In the genomic region with DNA sequence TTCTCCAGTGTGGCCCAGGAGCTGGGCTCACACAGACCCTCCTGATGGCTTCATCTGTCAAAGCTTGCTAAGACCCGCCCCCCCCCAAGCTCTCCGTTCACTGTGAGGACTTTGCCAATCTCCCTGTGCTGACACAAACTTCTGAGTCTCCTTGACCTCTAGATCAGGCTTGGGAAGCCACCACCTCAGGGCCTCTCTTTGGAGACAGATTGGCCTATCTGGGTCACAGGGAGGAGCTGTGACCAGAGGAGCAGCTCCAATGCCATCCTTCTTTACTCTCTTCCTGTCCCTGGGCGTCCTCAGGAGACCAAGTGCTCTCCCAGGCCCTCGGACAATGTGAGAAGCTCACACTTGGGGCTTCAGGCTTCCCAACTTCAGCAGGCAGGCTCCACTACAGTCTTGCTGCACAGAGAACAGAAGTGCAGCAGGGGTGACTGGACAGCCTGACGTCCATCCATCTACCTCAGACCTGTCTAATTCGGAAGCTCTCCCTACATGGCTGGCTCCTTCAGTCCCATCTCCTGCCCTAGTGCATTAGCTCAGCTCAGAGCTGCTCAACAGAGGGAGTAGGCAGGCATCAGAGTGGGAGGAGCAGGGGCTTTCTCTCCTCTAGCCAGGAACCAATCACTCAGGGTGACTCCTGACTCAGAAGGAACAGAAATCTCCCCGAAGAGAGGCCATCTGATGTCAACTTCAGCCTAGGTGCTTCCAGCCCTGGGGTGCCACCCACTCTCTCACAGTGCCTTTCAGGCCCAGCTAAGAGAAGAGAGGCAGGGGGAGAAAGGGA, we compare ENCODE assay signal across 10 mouse cellular contexts. TPM values are rescaled to one million over a fixed set of nuclear protein-coding genes. Genes with fewer than 3 reads are reported as not detected.
DNase-seq lines count a peak whose midpoint lies in the region; ATAC-seq and TF ChIP-seq lines count a peak whose summit lies in the region.
"Had no signal": no experiment of that assay in that cellular context is flagged by ENCODE, and none has a peak within 500 bp of the region (broad histone marks: within the 10 kb centered on the region; RNA-seq: fewer than 3 reads in every experiment).

No protein-coding gene starts in this region.

- H3K9me3 ChIP-seq in MEL (replicated peaks; ENCODE audit: insufficient read depth, low read length), result no peaks in the 10 kb centered on the region
- no peaks in the 10 kb centered on the region for H3K9me3 ChIP-seq in hindbrain, embryonic 16.5 days (ENCODE audit: control insufficient read depth, low read length)
- H3K9me3 ChIP-seq in midbrain, embryonic 15.5 days, result no peaks in the 10 kb centered on the region
- H3K9me3 ChIP-seq in heart, embryonic 11.5 days (replicated peaks; ENCODE audit: control insufficient read depth, low read length), result no peaks in the 10 kb centered on the region

- DNase-seq in adrenal gland, adult 2 months, result peak; percentile 54
- no peak for DNase-seq in adrenal gland, postnatal 36 days
- peak; percentile 73 for DNase-seq in MEL (ENCODE audit: low read depth, low spot score)
- DNase-seq in urinary bladder, postnatal 36 days (ENCODE audit: low spot score in 2 of 2), result no peak
- DNase-seq: B cell, adult 2 months; cerebellum, postnatal 14 days had no signal

- H3K27me3 ChIP-seq in MEL (ENCODE audit: control insufficient read depth in 1 of 2, insufficient read depth in 2 of 2, low read length in 2 of 2), result no peaks in the 10 kb centered on the region
- no peaks in the 10 kb centered on the region for H3K27me3 ChIP-seq in hindbrain, embryonic 16.5 days (replicated peaks; ENCODE audit: control insufficient read depth, insufficient read depth, low read length)
- no peaks in the 10 kb centered on the region for H3K27me3 ChIP-seq in midbrain, embryonic 15.5 days (replicated peaks)
- H3K27me3 ChIP-seq in heart, embryonic 11.5 days (ENCODE audit: control insufficient read depth, insufficient read depth, low read length), result peaks cover 47% of the 10 kb centered on the region

- no peak for TF ChIP-seq EP300 in MEL (IDR thresholded peaks at IDR 0.05; ENCODE audit: low read depth in 1 of 2, low read length in 2 of 2)

- 67% methylated on average over 7 of the region's 7 CpGs for WGBS in hindbrain, embryonic 16.5 days
- 75% methylated on average over 7 of the region's 7 CpGs for WGBS in midbrain, embryonic 15.5 days
- WGBS in heart, embryonic 11.5 days (ENCODE audit: insufficient replicate concordance), result 55% methylated on average over 7 of the region's 7 CpGs

- H3K4me3 ChIP-seq in MEL (ENCODE audit: control insufficient read depth in 1 of 2, insufficient read depth in 1 of 2, low read depth in 2 of 2, low read length in 2 of 2), result no peak overlapping the region
- H3K4me3 ChIP-seq in hindbrain, embryonic 16.5 days (ENCODE audit: low read length), result peak overlapping the region; percentile 52
- peak overlapping the region; percentile 49 for H3K4me3 ChIP-seq in midbrain, embryonic 15.5 days
- H3K4me3 ChIP-seq in heart, embryonic 11.5 days (ENCODE audit: low read depth, low read length), result no peak overlapping the region

- TF ChIP-seq POLR2A in MEL (IDR thresholded peaks at IDR 0.05; ENCODE audit: control insufficient read depth in 1 of 2, insufficient read depth in 1 of 2, low read depth in 1 of 2, low read length in 2 of 2, poor library complexity in 1 of 2), result peak in 1 of 2 experiments; percentile 33; a peak in 1 of 4 replicates

- H3K4me1 ChIP-seq in MEL (ENCODE audit: control insufficient read depth in 1 of 2, insufficient read depth in 2 of 2, low read length in 2 of 2), result peaks cover 20 to 50% of the 10 kb centered on the region in 2 experiments
- peaks cover 18% of the 10 kb centered on the region for H3K4me1 ChIP-seq in hindbrain, embryonic 16.5 days (ENCODE audit: control insufficient read depth, insufficient read depth, low read depth, low read length)
- H3K4me1 ChIP-seq in midbrain, embryonic 15.5 days, result peaks cover 28% of the 10 kb centered on the region
- H3K4me1 ChIP-seq in heart, embryonic 11.5 days (ENCODE audit: control insufficient read depth, insufficient read depth, low read length), result no peaks in the 10 kb centered on the region

- no peak for ATAC-seq in hindbrain, embryonic 16.5 days
- no peak for ATAC-seq in midbrain, embryonic 15.5 days (replicated peaks)
- no peak for ATAC-seq in granulocyte monocyte progenitor cell, adult 5-6 weeks (replicated peaks; ENCODE audit: poor library complexity, severe bottlenecking)
- ATAC-seq in heart, embryonic 11.5 days (replicated peaks; ENCODE audit: insufficient number of reproducible peaks, low FRiP score, low TSS enrichment), result no peak

- no peak for TF ChIP-seq RAD21 in MEL (IDR thresholded peaks at IDR 0.05; ENCODE audit: low read depth, low read length)

- H3K79me2 ChIP-seq in MEL (ENCODE audit: control insufficient read depth, insufficient read depth, low read length, poor library complexity), result no peaks in the 10 kb centered on the region

- 0 out of 2 replicates have a peak overlapping the region, but pooled peaks have one; percentile 2 for H3K9ac ChIP-seq in MEL (ENCODE audit: control insufficient read depth, low read depth, low read length, poor library complexity, severe bottlenecking)
- H3K9ac ChIP-seq in hindbrain, embryonic 16.5 days (ENCODE audit: low read depth, low read length), result peak overlapping the region; percentile 67
- H3K9ac ChIP-seq in midbrain, embryonic 15.5 days, result peak overlapping the region; percentile 60
- H3K9ac ChIP-seq in heart, embryonic 11.5 days (ENCODE audit: low read depth, low read length), result no peak overlapping the region

- H3K36me3 ChIP-seq in MEL (ENCODE audit: control insufficient read depth in 1 of 2, insufficient read depth in 2 of 2, low read length in 2 of 2), result peaks cover 0 to 40% of the 10 kb centered on the region in 2 experiments; a peak in 2 of 4 replicates
- H3K36me3 ChIP-seq in hindbrain, embryonic 16.5 days (ENCODE audit: control insufficient read depth, insufficient read depth, low read length), result peaks cover 3% of the 10 kb centered on the region; the same call in 1 of the 2 replicates
- H3K36me3 ChIP-seq in midbrain, embryonic 15.5 days (replicated peaks), result peaks cover 7% of the 10 kb centered on the region; the same call in 1 of the 2 replicates
- no peaks in the 10 kb centered on the region for H3K36me3 ChIP-seq in heart, embryonic 11.5 days (ENCODE audit: control insufficient read depth, insufficient read depth, low read length)

- H3K4me2 ChIP-seq in hindbrain, embryonic 16.5 days (ENCODE audit: low read length), result peak overlapping the region; percentile 79
- peak overlapping the region; percentile 84 for H3K4me2 ChIP-seq in midbrain, embryonic 15.5 days
- H3K4me2 ChIP-seq in heart, embryonic 11.5 days, result no peak overlapping the region

- no peak overlapping the region for H3K27ac ChIP-seq in MEL (ENCODE audit: control insufficient read depth, low read depth, low read length)
- peak overlapping the region; percentile 24; the same call in 1 of the 2 replicates for H3K27ac ChIP-seq in hindbrain, embryonic 16.5 days (ENCODE audit: low read depth, low read length)
- peak overlapping the region; percentile 83; the same call in 1 of the 2 replicates for H3K27ac ChIP-seq in midbrain, embryonic 15.5 days
- H3K27ac ChIP-seq in heart, embryonic 11.5 days (ENCODE audit: low read depth, low read length), result no peak overlapping the region

- TF ChIP-seq CTCF in MEL (IDR thresholded peaks at IDR 0.05 in 2 of 3, conservative IDR thresholded peaks at IDR 0.05 in 1 of 3; ENCODE audit: control insufficient read depth in 1 of 3, insufficient read depth in 1 of 3, low read depth in 2 of 3, low read length in 3 of 3, poor library complexity in 1 of 3, severe bottlenecking in 1 of 3), result no peak

RNA-seq across cellular contexts. Expression of gene Sema4a, which starts 4.0 kb away (rescaled TPM):
- total RNA-seq in adrenal gland, adult 2 months (2021), result 10 to 100 TPM in 1 of 2 experiments, 1 to 10 TPM in 1; 8.8 to 14.3 TPM
- polyA plus RNA-seq in adrenal gland, adult 2 months (2012; rRNA removed), result 31.8 and 42.4 TPM in 2 replicates
- 10 to 100 TPM in 1 of 2 experiments, 1 to 10 TPM in 1; 8.9 to 12.6 TPM for total RNA-seq in adrenal gland, postnatal 36 days (2021)
- 31.4 and 45.3 TPM in 2 replicates for total RNA-seq in MEL (2012; rRNA removed)
- 10 to 100 TPM in 1 of 2 experiments, not detected in 1; 33.5 TPM for polyA plus RNA-seq in MEL (2012; ENCODE audit: insufficient read depth in 1 of 2, insufficient read length in 2 of 2, low read depth in 1 of 2, low replicate concordance in 2 of 2, missing spikeins in 1 of 2)
- polyA plus RNA-seq in hindbrain, embryonic 16.5 days (2015; fragmentation: Nextera tagmentation; extraction: Ambion mirVana), result 32.3 and 32.8 TPM in 2 replicates
- 39.1 and 39.3 TPM in 2 replicates for polyA plus RNA-seq in midbrain, embryonic 15.5 days (2015; fragmentation: Nextera tagmentation; extraction: Ambion mirVana)
- 24.0 and 38.5 TPM in 2 replicates for total RNA-seq in granulocyte monocyte progenitor cell, adult 5-6 weeks (2014; fragmentation: Nextera tagmentation)
- 25.1 and 35.7 TPM in 2 replicates for total RNA-seq in granulocyte monocyte progenitor cell, adult 5-6 weeks (2017)
- 0.80 and 0.92 TPM in 2 replicates for polyA plus RNA-seq in heart, embryonic 11.5 days (2014; fragmentation: Nextera tagmentation; extraction: Ambion mirVana)

RNA-seq across cellular contexts. Expression of gene Slc25a44, which starts 32.0 kb away (rescaled TPM):
- total RNA-seq in adrenal gland, adult 2 months (2021), result 10 to 100 TPM; 51.1 to 59.4 TPM
- polyA plus RNA-seq in adrenal gland, adult 2 months (2012; rRNA removed), result 40.7 and 40.9 TPM in 2 replicates
- total RNA-seq in adrenal gland, postnatal 36 days (2021), result 10 to 100 TPM; 47.2 to 48.1 TPM
- total RNA-seq in MEL (2012; rRNA removed), result 26.2 and 30.5 TPM in 2 replicates
- 10 to 100 TPM in 1 of 2 experiments, not detected in 1; 34.6 TPM for polyA plus RNA-seq in MEL (2012; ENCODE audit: insufficient read depth in 1 of 2, insufficient read length in 2 of 2, low read depth in 1 of 2, low replicate concordance in 2 of 2, missing spikeins in 1 of 2)
- polyA plus RNA-seq in hindbrain, embryonic 16.5 days (2015; fragmentation: Nextera tagmentation; extraction: Ambion mirVana), result 40.3 and 42.3 TPM in 2 replicates
- 39.6 and 41.2 TPM in 2 replicates for polyA plus RNA-seq in midbrain, embryonic 15.5 days (2015; fragmentation: Nextera tagmentation; extraction: Ambion mirVana)
- 13.1 and 13.5 TPM in 2 replicates for total RNA-seq in granulocyte monocyte progenitor cell, adult 5-6 weeks (2014; fragmentation: Nextera tagmentation)
- 11.6 and 13.8 TPM in 2 replicates for total RNA-seq in granulocyte monocyte progenitor cell, adult 5-6 weeks (2017)
- polyA plus RNA-seq in heart, embryonic 11.5 days (2014; fragmentation: Nextera tagmentation; extraction: Ambion mirVana), result 14.8 and 15.6 TPM in 2 replicates

RNA-seq across cellular contexts. Expression of gene Pmf1, which starts 46.8 kb away (rescaled TPM):
- total RNA-seq in adrenal gland, adult 2 months (2021), result 10 to 100 TPM; 31.1 to 43.0 TPM
- 75.8 and 77.4 TPM in 2 replicates for polyA plus RNA-seq in adrenal gland, adult 2 months (2012; rRNA removed)
- total RNA-seq in adrenal gland, postnatal 36 days (2021), result 10 to 100 TPM; 29.4 to 43.1 TPM
- 139 and 144 TPM in 2 replicates for total RNA-seq in MEL (2012; rRNA removed)
- 100 to 1,000 TPM in 1 of 2 experiments, not detected in 1; 357 TPM for polyA plus RNA-seq in MEL (2012; ENCODE audit: insufficient read depth in 1 of 2, insufficient read length in 2 of 2, low read depth in 1 of 2, low replicate concordance in 2 of 2, missing spikeins in 1 of 2)
- 30.6 and 34.4 TPM in 2 replicates for polyA plus RNA-seq in hindbrain, embryonic 16.5 days (2015; fragmentation: Nextera tagmentation; extraction: Ambion mirVana)
- 23.6 and 26.7 TPM in 2 replicates for polyA plus RNA-seq in midbrain, embryonic 15.5 days (2015; fragmentation: Nextera tagmentation; extraction: Ambion mirVana)
- total RNA-seq in granulocyte monocyte progenitor cell, adult 5-6 weeks (2014; fragmentation: Nextera tagmentation), result 115 and 122 TPM in 2 replicates
- 128 and 141 TPM in 2 replicates for total RNA-seq in granulocyte monocyte progenitor cell, adult 5-6 weeks (2017)
- polyA plus RNA-seq in heart, embryonic 11.5 days (2014; fragmentation: Nextera tagmentation; extraction: Ambion mirVana), result 115 and 118 TPM in 2 replicates

RNA-seq across cellular contexts. Expression of gene Lmna, which starts 52.8 kb away (rescaled TPM):
- total RNA-seq in adrenal gland, adult 2 months (2021), result 100 to 1,000 TPM in 1 of 2 experiments, 10 to 100 TPM in 1; 78.2 to 158 TPM
- 170 and 236 TPM in 2 replicates for polyA plus RNA-seq in adrenal gland, adult 2 months (2012; rRNA removed)
- 100 to 1,000 TPM; 109 to 141 TPM for total RNA-seq in adrenal gland, postnatal 36 days (2021)
- total RNA-seq in MEL (2012; rRNA removed), result 388 and 394 TPM in 2 replicates
- 100 to 1,000 TPM; 128 to 302 TPM for polyA plus RNA-seq in MEL (2012; ENCODE audit: insufficient read depth in 1 of 2, insufficient read length in 2 of 2, low read depth in 1 of 2, low replicate concordance in 2 of 2, missing spikeins in 1 of 2)
- polyA plus RNA-seq in hindbrain, embryonic 16.5 days (2015; fragmentation: Nextera tagmentation; extraction: Ambion mirVana), result 62.3 and 70.4 TPM in 2 replicates
- 51.1 and 51.6 TPM in 2 replicates for polyA plus RNA-seq in midbrain, embryonic 15.5 days (2015; fragmentation: Nextera tagmentation; extraction: Ambion mirVana)
- total RNA-seq in granulocyte monocyte progenitor cell, adult 5-6 weeks (2014; fragmentation: Nextera tagmentation), result not detected in 2 replicates
- total RNA-seq in granulocyte monocyte progenitor cell, adult 5-6 weeks (2017), result 0.41 and 1.6 TPM in 2 replicates
- 78.2 and 82.0 TPM in 2 replicates for polyA plus RNA-seq in heart, embryonic 11.5 days (2014; fragmentation: Nextera tagmentation; extraction: Ambion mirVana)

Comparison
In these comparisons a context has a peak if more than half of its experiments do, and no peak if none do; other contexts are left out.
1. DNase-seq: peak in adrenal gland, adult 2 months (single experiment) and MEL (single experiment); none in adrenal gland, postnatal 36 days (0 of 2) and urinary bladder, postnatal 36 days (0 of 2).
2. H3K27ac ChIP-seq: peak in hindbrain, embryonic 16.5 days (single experiment) and midbrain, embryonic 15.5 days (single experiment); none in MEL (single experiment) and heart, embryonic 11.5 days (single experiment).
3. H3K4me3 ChIP-seq: peak in hindbrain, embryonic 16.5 days (single experiment) and midbrain, embryonic 15.5 days (single experiment); none in MEL (0 of 2) and heart, embryonic 11.5 days (single experiment).